Mouse (Mus musculus): ENCODE data around the gene Rps10.

Rps10 gene

GRCm38 (mm10) chr17:27611994-27612393 lies 24.5 kb downstream of the Rps10 start:
- DNase-seq (ENCODE audit: low read depth, low spot score), result no peak

GRCm38 (mm10) chr17:27611519-27611884 lies 25.0 kb downstream of the Rps10 start:
- no peak for DNase-seq (ENCODE audit: low read depth, low spot score)

GRCm38 (mm10) chr17:27610679-27611518 lies 25.6 kb downstream of the Rps10 start:
- no peak for DNase-seq (ENCODE audit: low read depth, low spot score)

- DNase-seq (ENCODE audit: low read depth, low spot score), result no peak
Measured at GRCm38 (mm10) chr17:27609576-27609975, 26.9 kb downstream of the Rps10 start.

- DNase-seq (ENCODE audit: low read depth, low spot score), result no peak
Measured at GRCm38 (mm10) chr17:27603522-27604234, 32.8 kb downstream of the Rps10 start.

- no peak for DNase-seq (ENCODE audit: low read depth, low spot score)
Measured at GRCm38 (mm10) chr17:27603036-27603435, 33.4 kb downstream of the Rps10 start.

- DNase-seq (ENCODE audit: low read depth, low spot score), result no peak
Measured at GRCm38 (mm10) chr17:27600869-27601268, 35.6 kb downstream of the Rps10 start.

GRCm38 (mm10) chr17:27600286-27600685 lies 36.2 kb downstream of the Rps10 start:
- no peak for DNase-seq (ENCODE audit: low read depth, low spot score)

GRCm38 (mm10) chr17:27596376-27597190 lies 39.9 kb downstream of the Rps10 start:
- DNase-seq (ENCODE audit: low read depth, low spot score), result no peak

GRCm38 (mm10) chr17:27595659-27596375 lies 40.7 kb downstream of the Rps10 start:
- no peak for DNase-seq (ENCODE audit: low read depth, low spot score)

GRCm38 (mm10) chr17:27592565-27592910 lies 43.9 kb downstream of the Rps10 start:
- no peak for DNase-seq (ENCODE audit: low read depth, low spot score)

GRCm38 (mm10) chr17:27591826-27592564 lies 44.5 kb downstream of the Rps10 start:
- DNase-seq (ENCODE audit: low read depth, low spot score), result no peak

GRCm38 (mm10) chr17:27588231-27588630 lies 48.2 kb downstream of the Rps10 start:
- DNase-seq (ENCODE audit: low read depth, low spot score), result no peak

- DNase-seq (ENCODE audit: low read depth, low spot score), result no peak
Measured at GRCm38 (mm10) chr17:27587252-27587651, 49.2 kb downstream of the Rps10 start.

- no peak for DNase-seq (ENCODE audit: low read depth, low spot score)
Measured at GRCm38 (mm10) chr17:27586661-27587060, 49.8 kb downstream of the Rps10 start.

- no peak for DNase-seq (ENCODE audit: low read depth, low spot score)
Measured at GRCm38 (mm10) chr17:27583185-27583894, 53.1 kb downstream of the Rps10 start.
